Mouse (Mus musculus) stomach, embryonic 15.5 days (tissue): ENCODE data around the gene Evpl. TPM values are rescaled to one million over a fixed set of nuclear protein-coding genes. Genes with fewer than 3 reads are reported as not detected.

Source experiments
- ATAC-seq: fragments of 200-750 bp; cut with Nextera tagmentation; 2 replicates; pipeline ENCODE4 v1.8.0; 2017; ENCODE audit warnings: low read depth, moderate number of reproducible peaks, moderate TSS enrichment; ENCODE audit not compliant: insufficient read depth, low FRiP score
- H3K27ac ChIP-seq: fragments of 300-500 bp; sonication (generic); 2 replicates; pipeline ENCODE4 v1.5.1; 2015; ENCODE audit warnings: mild to moderate bottlenecking, inconsistent platforms
- H3K27me3 ChIP-seq: fragments of 300-500 bp; sonication (generic); replicated peaks from 2 replicates; pipeline ENCODE4 v1.6.1; 2015; ENCODE audit warnings: inconsistent platforms
- H3K36me3 ChIP-seq: fragments of 300-500 bp; sonication (generic); 2 replicates; pipeline ENCODE4 v1.6.1; 2015; ENCODE audit warnings: inconsistent platforms
- H3K4me1 ChIP-seq: fragments of 300-500 bp; sonication (generic); 2 replicates; pipeline ENCODE4 v1.6.1; 2015; ENCODE audit warnings: inconsistent platforms
- H3K4me2 ChIP-seq: fragments of 300-500 bp; sonication (generic); 2 replicates; pipeline ENCODE4 v1.6.1; 2015; ENCODE audit warnings: mild to moderate bottlenecking, inconsistent platforms
- H3K4me3 ChIP-seq: fragments of 300-500 bp; sonication (generic); replicated peaks from 2 replicates; pipeline ENCODE4 v1.5.1; 2015; ENCODE audit warnings: inconsistent platforms
- H3K9ac ChIP-seq: fragments of 300-500 bp; sonication (generic); 2 replicates; pipeline ENCODE4 v1.6.1; 2015; ENCODE audit warnings: inconsistent platforms
- H3K9me3 ChIP-seq: fragments of 300-500 bp; sonication (generic); 2 replicates; pipeline ENCODE4 v1.6.1; 2016; ENCODE audit warnings: inconsistent platforms
- WGBS: fragments of 180-500 bp; shearing (Covaris S2); methylation state at CpG from one replicate; pipeline ENCODE4 v1.1.7; 2015; 5-methylcytosine and 5-hydroxymethylcytosine counted together
- polyA plus RNA-seq: library from polyadenylated mRNA; unstranded; fragments of >200 nt; fragmentation: Nextera tagmentation; extraction: Ambion mirVana; gene quantifications from 2 replicates; pipeline ENCODE4 v1.2.1, GENCODE M21; 2015

Evpl gene
- polyA plus RNA-seq, 1 experiment from 2014 or later: 17.0 TPM

- 85% methylated on average over 8 of the region's 8 CpGs for WGBS
- Histone ChIP-seq H3K9me3 (no peaks in the 10 kb centered on the region), H3K4me2 (0 out of 2 replicates have a peak overlapping the region, but pooled peaks have one; percentile 19), H3K9ac (no peak overlapping the region), H3K4me3 (no peak overlapping the region), H3K36me3 (peaks cover 10% of the 10 kb centered on the region; the same call in 1 of the 2 replicates), H3K27me3 (no peaks in the 10 kb centered on the region), H3K27ac (no peak overlapping the region), H3K4me1 (peaks cover 3% of the 10 kb centered on the region; the same call in 1 of the 2 replicates)
- ATAC-seq: no peak
These were observed 43.3 kb downstream of the Evpl start for GRCm38 (mm10) chr11:116194619-116195018.

- WGBS: 62% methylated on average over 11 of the region's 11 CpGs
- Histone ChIP-seq H3K27me3 (no peaks in the 10 kb centered on the region), H3K36me3 (peaks cover 15% of the 10 kb centered on the region; the same call in 1 of the 2 replicates), H3K9me3 (no peaks in the 10 kb centered on the region), H3K4me3 (no peak overlapping the region), H3K27ac (no peak overlapping the region), H3K9ac (no peak overlapping the region), H3K4me1 (no peaks in the 10 kb centered on the region), H3K4me2 (no peak overlapping the region)
- no peak for ATAC-seq
These were observed 50.5 kb downstream of the Evpl start for GRCm38 (mm10) chr11:116187226-116187930.

- Histone ChIP-seq H3K9ac (no peak overlapping the region), H3K4me1 (no peaks in the 10 kb centered on the region), H3K9me3 (no peaks in the 10 kb centered on the region), H3K36me3 (peaks cover 15% of the 10 kb centered on the region; the same call in 1 of the 2 replicates), H3K27ac (no peak overlapping the region), H3K4me2 (no peak overlapping the region), H3K4me3 (no peak overlapping the region), H3K27me3 (no peaks in the 10 kb centered on the region)
- WGBS: 90% methylated on average over 11 of the region's 11 CpGs
- no peak for ATAC-seq
These were observed 51.5 kb downstream of the Evpl start for GRCm38 (mm10) chr11:116186360-116186759.

- Histone ChIP-seq H3K27me3 (no peaks in the 10 kb centered on the region), H3K9ac (no peak overlapping the region), H3K4me1 (no peaks in the 10 kb centered on the region), H3K9me3 (no peaks in the 10 kb centered on the region), H3K4me2 (no peak overlapping the region), H3K27ac (no peak overlapping the region), H3K36me3 (peaks cover 12% of the 10 kb centered on the region; the same call in 1 of the 2 replicates), H3K4me3 (no peak overlapping the region)
- 80% methylated on average over 3 of the region's 3 CpGs for WGBS
- ATAC-seq: no peak
These were observed 52.0 kb downstream of the Evpl start for GRCm38 (mm10) chr11:116185836-116186235.

GRCm38 (mm10) chr11:116178411-116179121 is 59.3 kb downstream of the Evpl start:
- Histone ChIP-seq H3K9ac (no peak overlapping the region), H3K27me3 (no peaks in the 10 kb centered on the region), H3K4me2 (no peak overlapping the region), H3K27ac (no peak overlapping the region), H3K4me3 (no peak overlapping the region), H3K36me3 (peaks cover 36% of the 10 kb centered on the region), H3K9me3 (no peaks in the 10 kb centered on the region), H3K4me1 (no peaks in the 10 kb centered on the region)
- 84% methylated on average over 20 of the region's 20 CpGs for WGBS
- ATAC-seq: no peak

- WGBS: 76% methylated on average over 7 of the region's 7 CpGs
- Histone ChIP-seq H3K9ac (no peak overlapping the region), H3K9me3 (no peaks in the 10 kb centered on the region), H3K4me1 (no peaks in the 10 kb centered on the region), H3K27me3 (no peaks in the 10 kb centered on the region), H3K27ac (no peak overlapping the region), H3K4me3 (no peak overlapping the region), H3K36me3 (peaks cover 49% of the 10 kb centered on the region), H3K4me2 (no peak overlapping the region)
- ATAC-seq: no peak
These were observed 61.9 kb downstream of the Evpl start for GRCm38 (mm10) chr11:116176010-116176409.

- no peaks in the 10 kb centered on the region for H3K4me1 ChIP-seq
- no peaks in the 10 kb centered on the region for H3K27me3 ChIP-seq
- H3K9ac ChIP-seq: no peak overlapping the region
- H3K4me3 ChIP-seq: no peak overlapping the region
- H3K9me3 ChIP-seq: no peaks in the 10 kb centered on the region
- peaks cover 39% of the 10 kb centered on the region for H3K36me3 ChIP-seq
- 88% methylated on average over 22 of the region's 22 CpGs for WGBS
- H3K27ac ChIP-seq: no peak overlapping the region
- ATAC-seq: no peak
- no peak overlapping the region for H3K4me2 ChIP-seq
These were observed 63.0 kb downstream of the Evpl start for GRCm38 (mm10) chr11:116174775-116175448.

- WGBS: 86% methylated on average over 2 of the region's 2 CpGs
- Histone ChIP-seq H3K27me3 (no peaks in the 10 kb centered on the region), H3K36me3 (peaks cover 19% of the 10 kb centered on the region), H3K4me3 (no peak overlapping the region), H3K4me1 (peaks cover 5% of the 10 kb centered on the region; the same call in 1 of the 2 replicates), H3K4me2 (no peak overlapping the region), H3K9me3 (no peaks in the 10 kb centered on the region), H3K27ac (no peak overlapping the region), H3K9ac (no peak overlapping the region)
- no peak for ATAC-seq
These were observed 65.9 kb downstream of the Evpl start for GRCm38 (mm10) chr11:116171959-116172358.

Other genes with a start within 250 kb of the Evpl start
- 186 and 208 TPM in 2 replicates for gene Galk1, start 225.4 kb downstream of the Evpl start, polyA plus RNA-seq
- gene H3f3b, start 210.1 kb downstream of the Evpl start, polyA plus RNA-seq: 1,577 and 1,755 TPM in 2 replicates
- gene Unk, start 207.8 kb downstream of the Evpl start, polyA plus RNA-seq: 27.3 and 33.2 TPM in 2 replicates
- gene Unc13d, start 160.1 kb downstream of the Evpl start, polyA plus RNA-seq: 6.5 and 8.0 TPM in 2 replicates
- gene Wbp2, start 151.1 kb downstream of the Evpl start, polyA plus RNA-seq: 70.4 and 77.6 TPM in 2 replicates
- gene Trim47, start 110.9 kb downstream of the Evpl start, polyA plus RNA-seq: 27.6 and 30.9 TPM in 2 replicates
- gene Trim65, start 106.9 kb downstream of the Evpl start, polyA plus RNA-seq: 5.7 and 6.5 TPM in 2 replicates
- gene Mrpl38, start 99.2 kb downstream of the Evpl start, polyA plus RNA-seq: 94.8 and 102 TPM in 2 replicates
- gene Fbf1, start 69.9 kb downstream of the Evpl start, polyA plus RNA-seq: 26.8 and 31.8 TPM in 2 replicates
- 74.8 and 78.3 TPM in 2 replicates for gene Ten1, start 39.2 kb downstream of the Evpl start, polyA plus RNA-seq
- 33.6 and 38.1 TPM in 2 replicates for gene Acox1, start 39.0 kb downstream of the Evpl start, polyA plus RNA-seq
- gene Srp68, start 36.1 kb upstream of the Evpl start, polyA plus RNA-seq: 89.5 and 101 TPM in 2 replicates
- gene Galr2, start 42.9 kb upstream of the Evpl start, polyA plus RNA-seq: 0.15 and 0.35 TPM in 2 replicates
- gene Exoc7, start 69.2 kb upstream of the Evpl start, polyA plus RNA-seq: 52.3 and 52.9 TPM in 2 replicates
- 0.97 and 1.1 TPM in 2 replicates for gene Foxj1, start 97.3 kb upstream of the Evpl start, polyA plus RNA-seq
- gene Rnf157, start 175.0 kb upstream of the Evpl start, polyA plus RNA-seq: 13.5 and 14.5 TPM in 2 replicates
- 37.7 and 37.9 TPM in 2 replicates for gene Ubald2, start 196.0 kb upstream of the Evpl start, polyA plus RNA-seq
- 0.46 and 0.50 TPM in 2 replicates for gene Qrich2, start 228.2 kb upstream of the Evpl start, polyA plus RNA-seq